Mouse (Mus musculus) forebrain, embryonic 15.5 days (tissue): ENCODE results near the gene Plau. TPM values are rescaled to one million over a fixed set of nuclear protein-coding genes. Genes with fewer than 3 reads are reported as not detected.

Experiments used
- ATAC-seq: fragments of 200-750 bp; cut with Nextera tagmentation; replicated peaks from 2 replicates; pipeline ENCODE4 v1.8.0; 2017; ENCODE audit warnings: mild to moderate bottlenecking, moderate TSS enrichment, moderate library complexity
- H3K27ac ChIP-seq: fragments of 300-500 bp; sonication (generic); replicated peaks from 2 replicates; pipeline ENCODE4 v1.5.1; 2015; ENCODE audit warnings: mild to moderate bottlenecking, inconsistent platforms
- H3K27me3 ChIP-seq: fragments of 300-500 bp; sonication (generic); 2 replicates; pipeline ENCODE4 v1.6.1; 2015; ENCODE audit warnings: inconsistent platforms
- H3K36me3 ChIP-seq: fragments of 300-500 bp; sonication (generic); 2 replicates; pipeline ENCODE4 v1.6.1; 2015; ENCODE audit warnings: mild to moderate bottlenecking, inconsistent platforms
- H3K4me1 ChIP-seq: fragments of 300-500 bp; sonication (generic); 2 replicates; pipeline ENCODE4 v1.6.1; 2015; ENCODE audit warnings: inconsistent platforms
- H3K4me2 ChIP-seq: fragments of 300-500 bp; sonication (generic); replicated peaks from 2 replicates; pipeline ENCODE4 v1.6.1; 2015; ENCODE audit warnings: mild to moderate bottlenecking, inconsistent platforms
- H3K4me3 ChIP-seq: fragments of 300-500 bp; sonication (generic); 2 replicates; pipeline ENCODE4 v1.5.1; 2015; ENCODE audit warnings: mild to moderate bottlenecking, inconsistent platforms
- H3K9ac ChIP-seq: fragments of 300-500 bp; sonication (generic); replicated peaks from 2 replicates; pipeline ENCODE4 v1.6.1; 2015; ENCODE audit warnings: mild to moderate bottlenecking, inconsistent platforms
- H3K9me3 ChIP-seq: fragments of 300-500 bp; sonication (generic); 2 replicates; pipeline ENCODE4 v1.6.1; 2016; ENCODE audit warnings: inconsistent platforms
- WGBS: fragments of 180-500 bp; shearing (Covaris S2); methylation state at CpG from one replicate; pipeline ENCODE4 v1.1.7; 2015; ENCODE audit warnings: mixed read lengths; 5-methylcytosine and 5-hydroxymethylcytosine counted together
- polyA plus RNA-seq: library from polyadenylated mRNA; unstranded; fragments of >200 nt; fragmentation: Nextera tagmentation; extraction: Ambion mirVana; gene quantifications from 2 replicates; pipeline ENCODE4 v1.2.1, GENCODE M21; 2015

The Plau gene
- polyA plus RNA-seq, 1 experiment from 2014 or later, result 0.28 TPM

- no peak overlapping the region for H3K9ac ChIP-seq
- H3K9me3 ChIP-seq, result no peaks in the 10 kb centered on the region
- ATAC-seq, result no peak
- H3K4me3 ChIP-seq, result no peak overlapping the region
- WGBS, result 46% methylated on average over 8 of the region's 9 CpGs
- H3K4me2 ChIP-seq, result no peak overlapping the region
- H3K36me3 ChIP-seq, result no peaks in the 10 kb centered on the region; the same call in 1 of the 2 replicates
- H3K4me1 ChIP-seq, result peaks cover 31% of the 10 kb centered on the region
- no peak overlapping the region for H3K27ac ChIP-seq
- no peaks in the 10 kb centered on the region for H3K27me3 ChIP-seq
Observed at GRCm38 (mm10) chr14:20795423-20796152, 40.9 kb upstream of the Plau start.

- Histone ChIP-seq H3K9ac (no peak overlapping the region), H3K9me3 (no peaks in the 10 kb centered on the region), H3K4me2 (no peak overlapping the region), H3K36me3 (no peaks in the 10 kb centered on the region; the same call in 1 of the 2 replicates), H3K4me1 (peaks cover 31% of the 10 kb centered on the region), H3K4me3 (no peak overlapping the region), H3K27me3 (no peaks in the 10 kb centered on the region), H3K27ac (no peak overlapping the region)
- ATAC-seq, result no peak
- 73% methylated on average over 8 of the region's 8 CpGs for WGBS
Observed at GRCm38 (mm10) chr14:20796170-20796569, 40.3 kb upstream of the Plau start.

- peaks cover 27% of the 10 kb centered on the region for H3K4me1 ChIP-seq
- H3K27ac ChIP-seq, result no peak overlapping the region
- WGBS, result 13% methylated on average over 8 of the region's 8 CpGs
- no peaks in the 10 kb centered on the region for H3K9me3 ChIP-seq
- no peaks in the 10 kb centered on the region for H3K27me3 ChIP-seq
- H3K9ac ChIP-seq, result no peak overlapping the region
- ATAC-seq, result no peak
- no peaks in the 10 kb centered on the region; the same call in 1 of the 2 replicates for H3K36me3 ChIP-seq
- no peak overlapping the region for H3K4me3 ChIP-seq
- H3K4me2 ChIP-seq, result no peak overlapping the region
Observed at GRCm38 (mm10) chr14:20796643-20797042, 39.8 kb upstream of the Plau start.

GRCm38 (mm10) chr14:20798300-20798699, 38.2 kb upstream of the Plau start:
- Histone ChIP-seq H3K4me3 (no peak overlapping the region), H3K9ac (no peak overlapping the region), H3K4me1 (peaks cover 15% of the 10 kb centered on the region), H3K27ac (no peak overlapping the region), H3K27me3 (no peaks in the 10 kb centered on the region), H3K9me3 (no peaks in the 10 kb centered on the region), H3K36me3 (no peaks in the 10 kb centered on the region), H3K4me2 (no peak overlapping the region)
- no peak for ATAC-seq
- 86% methylated on average over 6 of the region's 6 CpGs for WGBS

GRCm38 (mm10) chr14:20798761-20799160, 37.7 kb upstream of the Plau start:
- ATAC-seq, result no peak
- Histone ChIP-seq H3K27me3 (no peaks in the 10 kb centered on the region), H3K4me1 (peaks cover 15% of the 10 kb centered on the region), H3K27ac (no peak overlapping the region), H3K9ac (no peak overlapping the region), H3K4me3 (no peak overlapping the region), H3K9me3 (no peaks in the 10 kb centered on the region), H3K4me2 (no peak overlapping the region), H3K36me3 (no peaks in the 10 kb centered on the region)
- WGBS, result 3% methylated on average over 7 of the region's 7 CpGs

- WGBS, result 43% methylated on average over 2 of the region's 2 CpGs
- Histone ChIP-seq H3K36me3 (no peaks in the 10 kb centered on the region), H3K9ac (no peak overlapping the region), H3K27me3 (no peaks in the 10 kb centered on the region), H3K4me2 (no peak overlapping the region), H3K4me3 (no peak overlapping the region), H3K27ac (no peak overlapping the region), H3K9me3 (no peaks in the 10 kb centered on the region), H3K4me1 (peaks cover 7% of the 10 kb centered on the region)
- peak; percentile 47; the same call in 1 of the 2 replicates for ATAC-seq
Observed at GRCm38 (mm10) chr14:20802926-20803605, 33.4 kb upstream of the Plau start.

GRCm38 (mm10) chr14:20803606-20803938, 32.9 kb upstream of the Plau start:
- Histone ChIP-seq H3K4me3 (no peak overlapping the region), H3K36me3 (no peaks in the 10 kb centered on the region), H3K27ac (no peak overlapping the region), H3K9me3 (no peaks in the 10 kb centered on the region), H3K4me1 (peaks cover 7% of the 10 kb centered on the region), H3K27me3 (no peaks in the 10 kb centered on the region), H3K9ac (no peak overlapping the region), H3K4me2 (no peak overlapping the region)
- 5% methylated on average over 7 of the region's 7 CpGs for WGBS
- 0 out of 2 replicates have a peak, but pooled peaks have one; percentile 12 for ATAC-seq

GRCm38 (mm10) chr14:20804481-20804880, 32.0 kb upstream of the Plau start:
- ATAC-seq, result no peak
- Histone ChIP-seq H3K4me1 (peaks cover 7% of the 10 kb centered on the region), H3K4me3 (no peak overlapping the region), H3K4me2 (no peak overlapping the region), H3K9me3 (no peaks in the 10 kb centered on the region), H3K27ac (no peak overlapping the region), H3K27me3 (no peaks in the 10 kb centered on the region), H3K9ac (no peak overlapping the region), H3K36me3 (no peaks in the 10 kb centered on the region)
- 79% methylated on average over 5 of the region's 5 CpGs for WGBS

- ATAC-seq, result peak; percentile 76
- H3K4me3 ChIP-seq, result no peak overlapping the region
- no peak overlapping the region for H3K9ac ChIP-seq
- 0 out of 2 replicates have a peak overlapping the region, but pooled peaks have one; percentile 27 for H3K27ac ChIP-seq
- H3K9me3 ChIP-seq, result no peaks in the 10 kb centered on the region
- WGBS, result 42% methylated on average over 9 of the region's 9 CpGs
- H3K36me3 ChIP-seq, result no peaks in the 10 kb centered on the region
- H3K4me2 ChIP-seq, result no peak overlapping the region
- peaks cover 7% of the 10 kb centered on the region for H3K4me1 ChIP-seq
- H3K27me3 ChIP-seq, result no peaks in the 10 kb centered on the region
Observed at GRCm38 (mm10) chr14:20804964-20805672, 31.3 kb upstream of the Plau start.

GRCm38 (mm10) chr14:20806116-20806840, 30.2 kb upstream of the Plau start:
- H3K36me3 ChIP-seq, result no peaks in the 10 kb centered on the region
- H3K4me2 ChIP-seq, result no peak overlapping the region
- H3K4me3 ChIP-seq, result no peak overlapping the region
- peaks cover 7% of the 10 kb centered on the region for H3K4me1 ChIP-seq
- ATAC-seq, result no peak
- no peaks in the 10 kb centered on the region for H3K27me3 ChIP-seq
- WGBS, result 73% methylated on average over 14 of the region's 14 CpGs
- H3K9ac ChIP-seq, result no peak overlapping the region
- no peak overlapping the region for H3K27ac ChIP-seq
- no peaks in the 10 kb centered on the region for H3K9me3 ChIP-seq

GRCm38 (mm10) chr14:20809349-20809748, 27.1 kb upstream of the Plau start:
- H3K4me3 ChIP-seq, result no peak overlapping the region
- WGBS, result 78% methylated on average over 4 of the region's 4 CpGs
- H3K9me3 ChIP-seq, result no peaks in the 10 kb centered on the region
- H3K27me3 ChIP-seq, result no peaks in the 10 kb centered on the region
- H3K4me1 ChIP-seq, result peaks cover 7% of the 10 kb centered on the region
- no peak overlapping the region for H3K4me2 ChIP-seq
- H3K27ac ChIP-seq, result no peak overlapping the region
- H3K36me3 ChIP-seq, result no peaks in the 10 kb centered on the region
- no peak overlapping the region for H3K9ac ChIP-seq
- ATAC-seq, result no peak

GRCm38 (mm10) chr14:20809820-20810219, 26.6 kb upstream of the Plau start:
- Histone ChIP-seq H3K9ac (no peak overlapping the region), H3K27ac (no peak overlapping the region), H3K9me3 (no peaks in the 10 kb centered on the region), H3K4me2 (no peak overlapping the region), H3K4me3 (no peak overlapping the region), H3K4me1 (peaks cover 7% of the 10 kb centered on the region), H3K27me3 (no peaks in the 10 kb centered on the region), H3K36me3 (no peaks in the 10 kb centered on the region)
- no peak for ATAC-seq
